Mouse (Mus musculus) MEL-GATA-1-ER (cell line): ENCODE measurements around the gene Slc5a1.
A peak's percentile ranks its signal among the peaks of the same experiment; 100 is the strongest.

Experiments
- DNase-seq: peaks from one replicate; pipeline ENCODE4 v3.0.0-alpha.2; 2012; ENCODE audit warnings: low read depth; ENCODE audit errors: extremely low read depth

Gene Slc5a1

GRCm38 (mm10) chr5:33147691-33148090, 43.7 kb downstream of the Slc5a1 start:
- DNase-seq: no peak

GRCm38 (mm10) chr5:33193567-33193966, 89.5 kb downstream of the Slc5a1 start:
- DNase-seq: peak; percentile 53

DNA sequence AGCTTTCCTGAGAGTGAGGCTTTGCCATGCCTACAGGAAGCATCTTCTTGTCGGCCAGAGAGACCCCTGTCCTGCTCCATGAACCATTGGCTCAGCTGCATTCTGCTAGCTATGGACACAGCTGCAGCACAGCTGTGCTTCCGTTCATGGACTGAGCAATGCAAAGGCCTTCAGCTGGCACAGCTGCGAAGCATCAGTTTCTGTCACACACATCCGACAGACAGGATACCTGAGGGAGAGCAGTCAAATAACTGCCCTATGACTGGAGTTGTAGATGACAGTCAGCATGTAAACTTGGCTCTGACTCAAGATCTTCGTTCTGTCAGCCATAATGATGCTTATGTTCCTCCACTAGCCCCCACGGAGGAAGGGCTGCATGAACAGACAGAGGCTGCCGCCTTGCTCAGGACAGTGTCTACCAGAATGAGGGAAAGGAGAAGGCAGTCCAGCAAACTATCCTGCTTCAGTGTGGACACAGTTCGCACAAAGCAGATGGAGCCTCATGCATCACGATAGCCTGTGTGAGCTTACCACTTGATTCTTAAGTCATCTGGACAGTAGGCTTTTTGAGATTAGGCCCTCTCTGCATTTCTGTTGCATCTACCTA, 91.3 kb downstream of the Slc5a1 start:
- no peak for DNase-seq

DNA sequence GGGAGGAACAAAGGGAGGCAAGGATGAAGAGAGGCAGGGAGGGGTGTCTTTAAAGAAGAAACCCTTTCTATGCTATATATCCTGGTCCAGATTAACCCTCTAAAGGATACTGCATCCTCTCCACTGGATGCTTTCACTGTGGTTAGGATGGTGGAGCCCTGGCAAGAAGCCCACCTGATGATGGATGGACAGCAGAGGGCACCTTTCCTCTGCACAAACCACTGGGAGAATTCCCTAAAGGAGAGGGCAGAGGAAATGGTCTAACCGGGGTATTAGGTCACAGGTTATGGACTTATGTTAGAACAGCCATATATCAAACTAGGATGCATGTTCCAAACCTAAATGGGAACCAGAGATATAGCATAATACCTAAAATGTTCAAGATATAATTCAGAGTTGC, 96.1 kb downstream of the Slc5a1 start:
- no peak for DNase-seq

DNA sequence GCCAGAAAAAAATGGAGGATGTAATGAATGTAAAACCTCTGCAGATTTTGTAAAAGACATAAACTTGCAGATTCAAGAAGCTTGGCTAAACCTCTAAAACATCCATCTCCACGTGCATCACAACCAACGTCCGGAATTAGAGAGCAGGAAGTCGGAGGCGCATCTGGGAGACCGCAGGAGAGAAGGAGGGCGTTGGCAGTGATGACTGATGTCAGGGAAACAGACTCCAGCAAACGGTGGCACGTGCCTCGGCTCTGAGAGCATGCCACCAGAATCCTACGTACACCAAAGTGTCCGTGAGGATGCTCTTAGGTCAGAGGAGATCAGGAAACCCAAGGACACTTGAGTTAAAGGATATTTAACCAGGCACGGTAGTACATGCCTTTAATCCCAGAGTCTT, 97.7 kb downstream of the Slc5a1 start:
- no peak for DNase-seq

- no peak for DNase-seq
Observed at GRCm38 (mm10) chr5:33202516-33203170, 98.6 kb downstream of the Slc5a1 start.

DNA sequence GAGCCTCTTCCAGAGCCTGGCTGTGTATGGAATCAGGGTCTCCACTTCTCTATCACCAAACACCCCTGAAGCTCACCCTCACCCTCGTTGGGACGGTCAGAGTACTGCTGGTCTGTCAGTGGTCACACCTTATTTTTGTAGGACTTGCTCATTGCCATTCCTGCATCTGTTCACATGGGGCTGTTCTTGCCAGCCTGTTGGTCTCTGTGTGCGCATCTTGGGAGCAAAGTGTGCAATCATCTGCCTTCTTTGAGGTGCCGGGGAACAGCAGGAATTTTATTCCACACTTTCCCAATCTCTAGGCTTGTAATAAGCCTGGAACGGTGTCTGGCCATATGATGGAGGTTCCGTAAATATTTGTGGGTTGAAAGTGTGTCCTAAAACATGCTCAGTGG, 99.1 kb downstream of the Slc5a1 start:
- DNase-seq: no peak

DNA sequence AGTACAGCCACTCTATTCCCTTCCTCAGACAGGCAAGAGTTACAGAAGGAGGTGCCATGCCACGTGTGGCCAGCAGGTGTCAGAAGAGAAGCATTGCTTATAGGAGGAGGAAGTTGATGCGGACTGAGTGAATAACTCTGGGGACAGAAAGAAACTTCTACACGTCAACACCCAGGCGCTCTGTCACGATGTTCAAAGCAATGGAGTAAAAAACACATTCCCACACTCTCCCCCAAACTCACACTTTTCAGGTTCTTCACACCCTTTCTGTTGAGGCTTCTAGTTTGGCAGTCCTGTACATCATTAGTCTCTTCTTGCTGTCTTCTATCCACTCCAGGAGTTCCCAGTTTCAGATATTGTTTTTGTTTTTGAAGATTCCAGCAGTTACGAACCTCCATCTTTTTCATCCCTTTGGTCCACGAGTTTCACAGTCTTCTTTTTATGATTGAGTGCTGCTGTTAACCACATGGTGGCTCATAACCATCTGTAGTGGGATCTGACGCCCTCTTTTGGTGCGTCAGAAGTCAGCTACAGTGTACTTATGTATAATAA, 99.7 kb downstream of the Slc5a1 start:
- peak; percentile 88 for DNase-seq

DNA sequence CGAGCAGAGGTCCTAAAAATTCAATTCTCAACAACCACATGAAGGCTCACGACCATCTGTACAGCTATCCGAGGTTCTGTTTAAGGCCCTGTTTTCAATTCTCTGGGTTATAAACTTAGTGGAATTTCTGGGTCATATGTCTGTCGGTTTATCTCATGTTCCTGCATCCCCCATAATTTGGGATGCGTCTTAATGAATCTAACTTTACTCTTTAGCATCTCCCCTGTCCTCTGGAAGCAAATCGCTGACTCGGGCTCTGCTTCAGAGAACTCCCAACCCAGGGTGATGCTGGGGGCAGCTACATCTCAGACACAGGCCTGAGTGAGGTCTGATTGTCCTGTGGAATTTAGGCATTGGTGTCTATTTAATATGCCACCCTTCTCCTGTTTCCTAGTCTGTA, 100.3 kb downstream of the Slc5a1 start:
- DNase-seq: no peak

DNA sequence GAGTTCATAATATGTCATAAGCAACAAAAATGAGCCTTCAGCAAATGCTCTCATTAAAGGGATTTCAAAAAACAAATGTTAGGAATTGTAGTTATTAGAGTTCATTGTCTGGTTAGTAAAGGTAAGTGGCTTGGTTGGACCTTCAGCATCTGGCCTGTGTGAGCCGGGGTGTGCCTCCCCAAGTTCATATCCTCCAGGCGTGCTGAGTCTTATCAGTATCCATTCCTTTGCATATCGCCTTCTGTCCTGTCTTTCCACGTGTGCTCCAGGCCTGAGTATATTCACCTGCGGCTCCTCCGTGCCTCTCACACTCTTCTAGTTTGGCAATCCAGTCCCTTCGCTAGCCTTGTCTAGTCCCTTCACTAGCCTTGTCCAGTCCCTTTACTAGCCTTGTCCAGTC, 102.3 kb downstream of the Slc5a1 start:
- DNase-seq: no peak

GRCm38 (mm10) chr5:33207136-33207535, 103.1 kb downstream of the Slc5a1 start:
- no peak for DNase-seq

DNA sequence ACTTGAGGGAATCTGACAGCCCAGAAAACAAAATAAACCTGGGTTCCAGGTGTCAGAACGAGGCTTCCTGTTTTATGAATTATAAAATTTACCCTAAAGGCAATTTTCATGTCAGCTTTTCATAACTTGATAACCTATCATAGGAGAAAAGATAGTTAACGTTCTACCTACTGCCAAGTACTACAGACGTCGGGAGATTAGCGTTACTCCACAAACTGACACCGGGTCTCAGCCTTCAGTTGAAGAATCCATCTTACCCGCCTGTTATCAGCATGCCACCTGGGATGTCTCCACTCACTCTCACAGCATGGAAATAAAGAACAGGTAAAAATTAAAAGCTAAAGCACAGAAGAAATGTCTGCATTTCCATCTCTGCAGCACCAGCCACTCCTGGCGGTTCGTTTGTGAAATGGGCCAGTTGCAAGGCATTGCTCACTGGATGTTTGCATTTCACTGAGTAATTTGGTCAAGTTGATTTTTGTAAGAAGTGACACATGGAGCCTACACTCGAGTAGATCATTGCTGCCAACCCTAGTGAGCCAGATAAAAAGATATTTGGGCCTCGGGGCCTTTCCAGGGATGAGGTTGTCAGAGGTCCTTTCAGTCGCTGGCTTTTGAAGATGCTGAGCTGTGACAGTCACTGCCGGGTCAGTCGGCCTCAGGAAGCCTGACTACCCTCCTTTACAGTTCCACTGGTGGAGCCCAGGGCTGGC, 104.7 kb downstream of the Slc5a1 start:
- no peak for DNase-seq

GRCm38 (mm10) chr5:33210515-33210914, 106.5 kb downstream of the Slc5a1 start:
- no peak for DNase-seq

- no peak for DNase-seq
Observed at GRCm38 (mm10) chr5:33211254-33211653, 107.2 kb downstream of the Slc5a1 start.
